Mouse (Mus musculus): ENCODE measurements around the gene Htr7.
A peak's percentile ranks its signal among the peaks of the same experiment; 100 is the strongest.

Htr7 gene

GRCm38 (mm10) chr19:35955698-35956097, 101.6 kb downstream of the Htr7 start:
- no peak for DNase-seq

GRCm38 (mm10) chr19:35949888-35950287, 107.4 kb downstream of the Htr7 start:
- DNase-seq, result peak; percentile 8

GRCm38 (mm10) chr19:35924961-35925495, 132.3 kb downstream of the Htr7 start:
- no peak for DNase-seq

- DNase-seq, result peak; percentile 71
Measured at GRCm38 (mm10) chr19:35924418-35924817, 132.9 kb downstream of the Htr7 start.

Data from right cerebral cortex, postnatal 14 days (tissue).